Mouse (Mus musculus) heart, adult 9 months (tissue): ENCODE measurements at regions not wholly inside any gene's neighbourhood (a gene's known extent, or its start where the extent isn't known, plus 50 kb on each side); places are given as distances from the start of the nearest gene placed in this dataset.
A peak's percentile ranks its signal among the peaks of the same experiment; 100 is the strongest.

Source experiments
- DNase-seq, 2 experiments: peaks; one replicate each; pipeline ENCODE4 v3.0.0; 2022; ENCODE audit warnings: low spot score in 2 of 2

DNA sequence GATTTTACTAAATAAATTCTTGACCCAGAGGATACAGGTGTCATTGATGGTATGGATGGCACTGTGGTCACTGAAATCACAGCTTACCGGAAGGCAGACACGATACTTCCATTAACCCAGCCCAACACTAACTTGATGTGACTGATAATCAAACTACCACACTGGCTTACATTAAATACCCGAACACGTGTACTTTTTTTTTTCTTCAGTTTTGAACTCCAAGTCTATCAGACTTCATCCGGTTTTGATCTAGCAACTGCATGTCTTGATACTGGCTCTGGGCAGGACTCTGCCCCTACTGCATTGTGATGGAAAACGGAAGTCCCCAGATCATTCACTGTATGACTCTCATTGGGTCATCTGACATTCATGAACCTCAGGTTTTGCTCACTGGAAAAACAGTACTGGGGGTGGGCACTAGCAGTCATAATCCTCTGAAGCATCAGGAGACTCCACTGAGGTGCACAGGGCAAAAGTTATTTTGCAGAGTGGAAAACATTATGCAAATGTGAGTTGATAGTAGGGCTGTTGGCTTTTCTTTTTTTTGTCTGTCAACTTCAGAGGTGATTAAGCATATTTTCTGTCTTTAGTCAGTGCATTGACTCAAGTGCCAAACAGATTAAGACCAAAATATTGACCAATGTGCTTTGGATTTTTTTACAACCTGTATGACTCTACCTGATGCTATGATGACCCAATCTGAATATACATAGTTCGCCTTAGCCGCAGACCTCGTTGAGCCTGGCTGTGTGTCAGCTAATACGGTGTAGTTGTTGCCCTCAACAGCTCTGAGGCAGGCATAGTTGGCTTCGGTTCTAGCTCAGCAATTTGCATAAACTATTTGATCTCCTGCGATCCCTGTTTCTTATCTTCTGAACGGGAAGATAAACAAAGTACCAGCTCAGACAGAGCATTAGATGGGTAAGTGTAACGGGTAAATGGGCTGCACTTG lies 174.1 kb upstream of the Cited2 start:
- no peak for DNase-seq

DNA sequence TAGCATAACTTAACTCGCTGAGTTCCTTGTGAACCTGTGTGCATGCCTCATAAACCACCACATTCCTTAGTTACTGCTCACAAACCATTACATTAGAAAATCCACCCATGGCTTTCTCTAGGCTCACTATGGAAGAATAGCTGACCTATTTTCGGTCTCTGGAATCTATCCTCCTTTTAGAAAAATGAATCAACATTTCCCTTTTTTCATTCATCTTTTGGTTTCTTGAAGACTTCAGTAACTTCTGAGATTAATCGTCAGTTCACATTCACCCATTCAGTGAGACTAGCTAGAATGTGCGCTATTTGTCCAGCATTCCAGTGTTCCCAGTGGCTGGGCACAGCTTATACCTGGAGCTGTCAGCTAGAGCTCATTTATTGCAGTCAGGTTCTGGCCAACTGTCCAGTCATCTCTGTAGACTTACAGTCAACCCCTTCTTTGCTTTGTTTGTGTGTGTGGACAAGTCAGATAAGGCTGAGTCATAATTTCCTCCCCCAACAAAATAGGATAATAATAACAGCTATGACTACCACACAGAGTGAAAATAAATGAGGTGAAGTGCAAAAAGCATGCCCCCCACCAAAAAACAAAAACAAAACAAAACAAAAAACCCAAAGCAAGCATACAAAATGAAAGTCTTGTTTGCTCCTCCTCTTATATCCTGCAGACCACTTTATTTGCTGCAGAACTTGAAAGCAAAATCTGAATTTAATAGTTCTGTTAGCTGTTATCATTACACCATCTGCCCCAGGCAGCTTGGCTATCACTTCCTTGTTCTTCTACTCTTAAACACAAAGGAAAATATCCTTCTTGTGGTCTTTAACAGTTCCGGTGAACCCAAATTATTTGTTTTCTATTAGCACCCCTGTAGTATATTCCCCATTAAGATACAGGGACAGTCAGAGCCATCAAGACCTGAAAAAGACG lies 173.0 kb upstream of the Cited2 start:
- DNase-seq: no peak

DNA sequence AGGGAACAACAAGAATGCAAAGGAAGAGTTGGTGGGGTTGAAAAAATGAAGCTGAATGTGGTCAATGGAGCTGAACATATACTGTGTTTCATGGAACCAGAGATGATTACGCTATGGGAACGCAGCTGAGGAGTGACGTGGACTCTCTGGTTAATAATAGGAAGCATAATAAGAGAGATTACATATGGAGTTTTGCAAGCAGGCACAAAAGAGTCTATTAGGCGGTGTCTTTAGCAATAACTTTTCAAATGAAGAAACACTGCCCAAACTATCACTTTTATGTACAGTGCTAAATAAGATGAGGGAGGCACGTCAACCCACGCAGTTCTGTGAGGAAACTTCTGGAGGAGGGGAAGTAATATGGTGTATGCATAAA lies 172.4 kb upstream of the Cited2 start:
- DNase-seq: no peak

DNA sequence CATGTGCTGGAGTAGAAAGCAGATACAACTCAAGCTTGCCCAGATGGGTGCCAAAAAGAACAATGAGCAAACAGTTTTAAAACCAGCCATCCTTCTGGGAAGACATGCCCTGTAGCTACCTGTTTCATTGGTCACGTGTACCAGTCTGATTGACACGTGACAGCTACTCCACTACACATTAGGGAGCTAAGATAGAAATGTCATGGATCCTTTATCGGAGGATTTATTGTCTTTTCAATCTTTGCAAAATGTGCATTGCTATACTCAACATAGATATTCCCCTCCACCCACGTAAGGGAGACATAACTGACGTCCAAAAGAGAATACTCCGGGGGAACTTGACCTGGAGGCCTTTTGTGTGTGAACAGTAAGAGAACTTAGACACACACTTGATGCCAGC lies 171.1 kb upstream of the Cited2 start:
- no peak for DNase-seq

DNA sequence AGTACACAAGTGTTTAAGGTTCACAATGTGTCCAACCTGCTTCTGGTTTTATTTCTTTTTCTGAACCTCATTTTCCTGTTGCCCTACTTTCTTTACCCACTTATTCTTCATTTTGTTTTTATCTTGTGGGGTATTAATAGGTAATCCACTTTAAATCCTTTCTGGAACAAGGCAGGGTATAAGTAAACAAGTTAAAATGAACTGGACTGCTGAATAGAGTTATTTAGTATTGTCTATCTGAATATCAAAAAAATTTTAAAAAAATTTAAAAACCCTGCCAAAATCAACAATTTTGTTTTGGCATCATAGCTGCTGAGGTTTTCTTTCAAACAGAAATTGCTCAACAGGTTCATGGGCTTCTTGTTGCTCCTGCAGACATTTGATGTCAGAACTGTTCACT lies 170.7 kb upstream of the Cited2 start:
- no peak for DNase-seq

DNA sequence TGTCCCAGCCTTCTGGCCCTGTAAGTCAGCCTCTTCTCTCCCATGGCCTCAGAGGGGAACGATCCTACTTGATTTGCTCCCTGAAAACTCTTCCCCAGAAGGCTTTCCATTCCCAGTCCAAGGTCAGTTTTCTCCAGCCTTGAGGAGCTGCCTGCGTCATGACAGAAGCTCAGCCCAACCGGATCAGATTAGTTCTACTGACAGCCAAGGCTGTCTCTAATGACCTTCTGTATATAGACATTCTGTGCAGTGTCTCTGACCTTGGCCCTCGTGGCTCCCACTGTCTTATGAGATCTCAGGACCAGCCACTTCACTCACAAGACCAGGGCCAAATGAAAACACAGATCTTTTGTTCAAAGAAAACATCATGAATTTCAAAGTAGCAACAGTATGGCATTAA lies 166.6 kb upstream of the Cited2 start:
- no peak for DNase-seq

DNA sequence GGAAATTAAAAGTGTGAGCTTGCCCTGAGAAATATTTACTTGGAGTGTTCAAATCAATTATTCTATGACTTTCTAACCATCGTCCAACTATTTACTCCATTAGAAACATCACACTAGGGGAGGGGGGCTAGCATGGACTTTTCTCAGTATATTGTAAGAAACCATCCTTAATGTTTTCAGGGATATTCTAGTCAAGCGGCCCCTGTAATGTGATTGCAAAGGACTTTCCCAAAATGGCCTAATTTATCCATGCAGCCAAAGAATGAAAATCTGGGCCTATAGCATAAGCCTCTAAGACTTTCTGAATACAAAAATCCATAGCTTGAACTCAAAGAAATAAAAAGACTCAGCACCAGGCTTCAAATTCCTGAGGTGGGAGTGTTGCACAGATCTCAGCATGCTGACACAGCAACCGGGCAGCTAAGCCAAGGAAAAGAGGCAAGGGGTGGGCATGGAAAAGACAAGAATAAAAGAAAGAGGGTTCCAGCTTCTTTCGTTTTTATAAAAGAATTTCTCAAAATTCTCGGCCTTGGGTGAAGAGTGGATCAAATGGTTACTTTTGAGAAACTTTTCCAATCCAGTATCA lies 163.6 kb upstream of the Cited2 start:
- no peak for DNase-seq

DNA sequence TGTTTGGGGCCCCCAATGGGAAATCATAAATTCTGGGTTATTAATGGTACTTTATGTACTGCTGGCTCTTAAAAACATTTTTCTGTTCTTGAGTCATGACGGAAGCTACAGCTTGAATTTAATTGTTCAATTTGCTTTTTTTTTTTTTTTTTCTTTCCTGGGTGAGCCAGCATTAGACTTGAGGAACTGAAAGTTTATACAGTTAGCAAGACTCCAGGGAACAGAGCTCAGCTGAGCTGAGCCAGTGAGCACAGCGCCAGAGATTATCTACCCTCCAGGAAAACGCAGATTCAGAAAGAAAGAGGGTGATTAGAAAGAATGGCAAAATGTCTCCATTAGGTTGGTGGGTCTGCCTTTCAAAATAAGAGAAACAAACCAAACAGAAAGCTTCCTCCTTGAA lies 163.0 kb upstream of the Cited2 start:
- peak; percentile 34 to 41 for DNase-seq

DNA sequence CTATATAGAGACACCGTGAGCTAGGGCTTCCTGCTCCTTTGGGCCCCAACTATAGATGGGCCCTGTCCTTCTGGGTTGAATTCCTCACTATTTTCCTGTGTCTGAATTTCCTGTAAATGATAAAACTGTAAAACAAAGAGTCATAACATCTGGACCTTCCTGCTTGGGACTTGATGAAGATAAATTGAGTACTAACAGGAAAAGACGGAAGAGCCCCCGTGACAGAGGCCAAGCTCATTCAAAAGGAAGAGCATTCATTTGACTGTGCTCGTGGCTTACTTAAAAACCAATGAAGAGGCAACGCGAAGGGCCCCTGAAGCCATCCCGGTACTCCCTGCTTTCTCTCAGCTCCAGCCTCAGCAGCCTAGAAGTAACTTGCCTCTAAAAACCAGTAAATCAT lies 161.6 kb upstream of the Cited2 start:
- DNase-seq: no peak

DNA sequence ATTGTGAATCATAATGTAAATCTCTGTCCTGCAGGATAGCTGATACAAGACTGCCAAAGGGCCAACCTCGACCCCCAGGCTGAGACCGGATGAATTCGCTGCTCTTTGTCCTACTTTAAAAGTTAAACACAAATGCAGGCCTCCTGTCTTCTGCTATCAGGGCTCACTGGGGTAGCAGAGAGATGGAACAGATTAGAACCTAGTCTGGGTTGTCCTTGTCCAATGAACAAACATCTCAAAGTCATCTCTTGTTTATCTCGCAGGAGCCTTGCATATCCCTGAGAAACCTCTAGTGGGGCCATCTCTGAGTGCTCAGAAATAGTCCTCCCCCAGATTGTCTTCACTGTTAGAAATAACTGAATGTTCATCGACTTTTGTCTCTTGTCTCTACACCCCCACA lies 161.0 kb upstream of the Cited2 start:
- DNase-seq: no peak

DNA sequence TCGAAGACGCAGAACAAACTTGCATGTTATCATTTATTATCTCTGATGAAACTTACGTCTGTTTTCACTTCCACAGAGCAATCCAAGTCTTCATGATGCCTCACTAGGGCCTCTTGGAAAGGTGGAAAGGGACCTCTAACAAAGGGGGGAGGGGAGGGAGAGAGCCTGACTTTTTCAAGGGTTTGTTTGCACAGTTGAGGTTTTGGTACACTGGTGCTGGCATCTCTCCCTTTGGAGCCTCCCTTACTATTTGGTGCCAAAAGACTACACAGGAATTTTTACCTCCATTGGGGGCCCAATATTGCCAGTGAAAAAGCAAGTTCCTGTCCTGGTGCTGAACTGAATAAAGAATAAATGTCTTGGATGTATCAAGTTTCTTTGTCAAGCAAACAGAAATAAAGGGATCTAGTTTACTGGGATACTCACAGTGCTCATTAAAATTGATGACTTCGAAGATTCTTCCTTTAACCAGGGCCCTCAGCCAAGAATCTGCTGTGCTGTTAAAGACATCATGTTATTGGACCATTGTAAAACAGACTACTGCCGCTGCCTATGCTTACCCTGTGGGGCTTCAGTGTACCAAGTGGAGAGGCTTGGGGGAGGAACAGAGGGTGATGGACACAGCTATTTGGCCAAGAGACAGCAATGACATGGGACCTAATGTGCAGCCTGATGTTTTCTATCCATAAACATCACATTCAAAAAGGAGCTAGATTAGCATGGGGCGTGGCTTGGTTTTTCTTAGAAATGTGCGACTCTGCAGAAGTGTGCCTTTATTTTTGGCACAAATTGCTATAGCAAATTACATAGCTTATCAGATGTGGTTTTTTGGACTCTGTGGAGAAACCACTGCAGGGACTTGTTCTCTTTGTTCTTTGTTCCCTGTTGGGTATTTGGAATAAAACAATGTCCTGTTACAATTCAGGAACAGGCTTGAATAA lies 160.3 kb upstream of the Cited2 start:
- DNase-seq: peak in 1 of 2 experiments; percentile 16

DNA sequence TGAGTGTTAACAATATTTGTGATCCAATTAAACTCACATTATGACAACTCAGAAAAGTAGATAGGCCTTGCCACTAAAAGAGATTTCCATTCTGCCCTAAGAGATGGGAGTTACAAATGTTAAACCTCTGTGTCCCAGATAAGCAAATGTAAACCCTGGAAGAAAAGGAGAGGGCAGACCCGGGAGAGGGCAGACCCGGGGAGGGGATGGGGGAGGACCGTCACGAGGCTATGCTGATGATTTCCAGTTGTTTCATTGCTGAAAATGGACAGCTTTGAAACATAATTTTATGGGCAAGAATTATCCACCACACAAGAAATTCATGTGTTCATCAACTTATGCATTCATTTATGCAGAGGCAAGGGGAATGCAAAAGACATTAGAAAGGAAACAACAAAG lies 159.7 kb upstream of the Cited2 start:
- DNase-seq: no peak

DNA sequence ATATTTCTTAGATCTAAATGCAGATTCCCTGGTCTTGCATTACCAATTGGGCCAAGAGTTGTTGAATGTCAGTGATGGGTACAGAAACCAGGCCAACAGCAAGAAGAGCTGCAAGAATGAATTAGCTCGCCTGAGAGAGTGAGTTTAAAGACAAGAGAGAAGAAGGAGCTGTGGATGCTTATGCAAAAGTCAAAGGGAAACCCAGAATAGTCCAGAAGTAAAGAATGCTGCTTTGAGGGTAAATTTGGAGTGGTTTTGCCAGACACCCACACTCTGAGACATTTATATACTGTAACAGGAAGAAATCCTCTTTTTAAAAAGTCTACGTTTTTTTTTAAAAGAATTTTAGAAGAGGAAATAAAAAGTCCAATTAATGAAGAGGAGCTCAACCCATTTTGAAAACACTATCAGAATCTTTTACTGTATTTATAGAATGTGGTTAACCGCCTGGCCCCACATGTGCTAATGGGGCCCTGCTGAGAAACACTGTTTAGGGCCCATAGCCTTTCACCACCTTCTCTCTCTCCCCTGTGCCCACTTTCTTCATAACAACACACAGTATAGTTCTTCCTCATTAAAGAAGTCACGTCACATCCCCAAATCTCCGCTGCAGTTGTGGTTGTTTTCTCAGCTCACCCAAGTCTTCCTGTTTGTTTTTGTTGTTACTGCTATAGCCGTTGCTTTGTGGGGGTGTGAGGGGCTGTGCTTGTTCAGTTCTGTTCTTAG lies 158.0 kb upstream of the Cited2 start:
- no peak for DNase-seq

DNA sequence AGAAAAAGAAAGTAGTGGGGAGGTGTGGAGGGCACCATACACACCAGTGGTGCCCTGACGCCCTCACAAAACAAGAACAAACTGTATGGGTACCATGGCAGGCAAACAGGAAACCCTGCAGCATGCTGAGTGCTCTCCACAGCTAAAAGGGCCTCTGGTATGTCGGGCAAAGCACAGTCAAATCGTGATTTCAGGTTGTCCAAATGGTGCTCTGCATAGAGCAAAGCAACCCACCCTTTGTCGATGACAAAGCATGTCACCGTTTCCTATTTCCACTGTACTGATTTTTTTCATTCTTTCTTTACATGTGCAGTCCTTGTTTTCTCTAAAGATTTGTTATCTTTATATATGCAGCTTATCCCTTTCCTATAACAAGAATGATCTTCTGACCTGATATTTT lies 156.0 kb upstream of the Cited2 start:
- no peak for DNase-seq

DNA sequence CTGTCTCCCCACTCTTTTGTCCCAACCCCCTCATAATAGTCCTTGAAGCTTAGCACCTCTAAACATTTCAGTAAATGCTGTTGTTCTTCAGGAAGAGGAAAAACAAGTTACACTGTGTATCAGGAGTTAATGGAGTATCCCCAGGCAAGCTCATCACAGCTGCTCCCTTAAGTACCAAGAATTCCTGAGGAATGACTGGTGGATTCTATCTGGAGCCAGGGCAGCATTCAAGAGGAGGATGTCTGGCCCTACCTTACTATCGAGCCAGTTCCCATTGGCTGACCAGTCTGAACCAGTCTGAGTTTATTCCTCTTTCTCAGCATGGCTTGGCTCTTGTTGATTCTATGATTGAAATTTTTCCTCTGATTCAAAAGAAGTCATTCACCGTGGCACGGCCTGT lies 155.4 kb upstream of the Cited2 start:
- no peak for DNase-seq

DNA sequence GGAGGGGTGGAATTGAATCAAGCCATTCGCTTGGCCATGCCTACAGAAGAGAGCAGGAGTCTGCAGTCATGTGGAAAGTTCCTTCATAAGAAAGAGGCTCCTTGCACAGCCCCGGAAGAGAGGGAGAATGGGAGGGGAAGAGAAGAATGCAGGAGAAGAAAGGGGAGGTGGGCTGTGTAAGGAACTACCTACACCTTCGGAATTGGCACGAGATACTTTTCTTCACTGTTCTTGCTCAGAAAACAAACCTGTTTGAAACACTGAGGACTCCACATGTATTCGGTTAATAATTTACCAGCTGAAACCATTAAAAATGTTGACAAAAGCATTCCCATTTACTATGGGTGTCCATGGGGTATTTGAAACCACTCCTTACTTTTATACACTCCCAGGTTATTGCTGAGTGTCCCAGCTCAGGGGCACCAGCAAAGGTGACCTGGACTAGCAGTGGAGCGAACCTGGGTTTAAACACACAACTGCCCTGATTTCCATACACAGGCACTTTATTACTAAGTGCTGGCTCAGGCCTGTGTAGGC lies 153.4 kb upstream of the Cited2 start:
- DNase-seq: no peak

DNA sequence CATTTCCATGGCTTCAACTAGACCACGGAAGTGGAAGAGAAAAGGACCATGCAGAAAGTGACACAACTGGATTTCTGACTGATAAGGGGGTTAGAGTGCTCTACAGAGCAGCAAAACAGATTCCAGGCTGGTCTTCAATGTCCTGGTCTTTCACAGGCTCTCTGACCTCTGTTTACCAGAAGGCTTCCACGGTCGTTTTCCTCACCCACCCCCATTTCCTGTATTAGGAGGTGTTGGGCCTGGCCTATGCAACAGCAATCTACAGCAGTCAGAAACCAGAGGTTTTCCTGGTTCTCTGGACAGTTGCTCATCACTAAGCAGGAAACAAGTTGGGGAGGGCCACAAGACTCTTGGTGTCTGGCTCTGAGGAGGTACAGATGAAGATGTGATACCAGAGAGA lies 148.1 kb upstream of the Cited2 start:
- no peak for DNase-seq

DNA sequence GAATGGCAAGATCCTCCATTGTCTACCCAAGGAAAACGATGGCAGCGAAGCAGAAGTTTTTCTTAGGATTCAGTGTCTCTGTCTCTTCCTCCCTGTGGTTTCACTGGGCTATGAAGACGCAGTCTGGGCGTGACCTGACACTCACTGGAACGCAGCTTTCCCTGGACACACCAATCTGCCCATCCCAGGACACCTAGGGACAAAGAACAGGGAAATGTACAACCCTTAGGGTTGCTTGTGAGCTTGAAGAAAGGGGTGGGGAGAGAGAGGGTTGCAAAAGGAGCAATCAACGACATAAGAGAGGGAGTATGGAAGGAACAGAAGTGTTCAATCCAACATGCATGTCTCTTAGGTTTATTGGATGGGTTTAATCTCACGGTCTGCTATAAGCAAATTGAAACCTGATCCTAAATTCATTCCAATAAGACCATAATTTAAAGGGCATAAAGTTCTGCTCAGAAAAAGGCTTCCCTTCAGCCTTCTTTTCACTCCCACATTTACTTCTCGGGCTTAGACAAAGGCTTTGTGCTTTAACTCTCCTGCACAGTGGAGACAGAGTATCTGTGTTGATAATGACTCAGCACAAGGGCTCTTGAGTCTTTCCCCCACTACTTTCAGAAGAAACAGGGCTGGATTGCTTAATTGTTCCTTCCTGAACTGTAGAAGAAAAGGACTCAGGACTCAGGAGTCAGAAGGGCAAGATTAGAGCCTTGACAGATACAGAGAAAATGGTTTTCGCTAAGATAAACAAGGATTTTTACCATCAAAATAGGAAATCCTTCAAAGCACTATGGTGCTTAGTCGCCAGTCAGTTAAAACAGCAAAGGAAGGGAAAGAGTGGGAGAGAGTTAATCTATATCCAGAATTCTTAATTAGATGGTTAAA lies 147.3 kb upstream of the Cited2 start:
- DNase-seq: peak; percentile 25 to 34

DNA sequence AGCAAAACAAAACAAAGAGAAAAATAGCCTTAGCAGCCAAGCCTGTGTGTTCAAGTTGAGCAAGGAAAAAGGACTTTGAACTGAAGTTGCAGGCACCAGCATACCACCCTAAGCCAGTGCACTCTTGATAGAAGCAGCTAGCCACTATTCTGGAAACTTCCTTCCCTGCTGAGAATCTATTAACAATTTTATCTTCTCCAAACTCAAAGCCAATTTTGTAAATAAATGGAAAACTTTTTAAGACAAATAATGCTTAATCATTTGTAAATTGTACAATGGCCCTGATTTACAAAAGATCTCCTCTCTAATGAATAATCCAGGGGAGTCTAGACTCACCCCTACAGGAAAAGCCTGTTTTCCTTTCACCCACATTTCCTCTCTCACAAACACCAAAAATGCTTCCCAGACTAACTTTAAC lies 146.7 kb upstream of the Cited2 start:
- no peak for DNase-seq
